Mouse (Mus musculus) brain, embryonic 14.5 days (tissue): Measurements from ENCODE around the gene Gdf1.

ENCODE experiments used
- CTCF ChIP-seq: fragments of 200-500 bp; IDR thresholded peaks from 2 replicates; pipeline ENCODE4 v1.5.1; 2012; ENCODE audit warnings: inconsistent platforms, mild to moderate bottlenecking, moderate library complexity, borderline replicate concordance; ENCODE audit not compliant: insufficient read depth, insufficient read length; ENCODE audit errors: extremely low read depth
- POLR2A ChIP-seq: fragments of 200-500 bp; IDR thresholded peaks from 2 replicates; pipeline ENCODE4 v1.6.1; 2012; ENCODE audit warnings: mild to moderate bottlenecking, inconsistent platforms, borderline replicate concordance; ENCODE audit not compliant: poor library complexity, insufficient read depth, insufficient read length, severe bottlenecking; ENCODE audit errors: extremely low read depth

GRCm38 (mm10) chr8:70300881-70301280 is 28.7 kb upstream of the Gdf1 start:
- TF ChIP-seq CTCF (no peak), POLR2A (no peak)
